Mouse (Mus musculus) spleen, postnatal 4 days (tissue): ENCODE results near the gene Map7d3.

Source experiments
- DNase-seq, 2 experiments: peaks; one replicate each; pipeline ENCODE4 v3.0.0; 2022; ENCODE audit warnings: low spot score in 2 of 2

Map7d3 gene

GRCm38 (mm10) chrX:56821765-56822603, at the start of gene Map7d3:
Gene Map7d3, minus strand, starts transcription at chrX:56822326.
- DNase-seq = no peak

- DNase-seq = no peak
Observed at GRCm38 (mm10) chrX:56869863-56870262, 47.7 kb upstream of the Map7d3 start, which contains the start of gene Adgrg4. Gene Adgrg4, plus strand, starts transcription at chrX:56870163.

GRCm38 (mm10) chrX:56841255-56841654, 19.1 kb upstream of the Map7d3 start:
- no peak for DNase-seq

- no peak for DNase-seq
Observed at GRCm38 (mm10) chrX:56839369-56839768, 17.2 kb upstream of the Map7d3 start.

GRCm38 (mm10) chrX:56835842-56836241, 13.7 kb upstream of the Map7d3 start:
- no peak for DNase-seq

GRCm38 (mm10) chrX:56827492-56827891, 5.4 kb upstream of the Map7d3 start:
- DNase-seq = no peak

GRCm38 (mm10) chrX:56791268-56791667, 30.9 kb downstream of the Map7d3 start:
- DNase-seq = peak; percentile 21 to 66

GRCm38 (mm10) chrX:56790591-56790990, 31.5 kb downstream of the Map7d3 start:
- DNase-seq = no peak

GRCm38 (mm10) chrX:56787486-56787885, 34.6 kb downstream of the Map7d3 start:
- no peak for DNase-seq

- no peak for DNase-seq
Observed at GRCm38 (mm10) chrX:56786281-56787061, 35.7 kb downstream of the Map7d3 start.

GRCm38 (mm10) chrX:56773329-56773728, 48.8 kb downstream of the Map7d3 start:
- DNase-seq = no peak

- DNase-seq = no peak
Observed at GRCm38 (mm10) chrX:56771751-56772150, 50.4 kb downstream of the Map7d3 start.

GRCm38 (mm10) chrX:56769838-56770237, 52.3 kb downstream of the Map7d3 start:
- DNase-seq = no peak

GRCm38 (mm10) chrX:56760257-56760760, 61.8 kb downstream of the Map7d3 start:
- no peak for DNase-seq

- DNase-seq = no peak
Observed at GRCm38 (mm10) chrX:56756352-56756751, 65.8 kb downstream of the Map7d3 start.

- DNase-seq = no peak
Observed at GRCm38 (mm10) chrX:56755646-56756045, 66.5 kb downstream of the Map7d3 start.

- no peak for DNase-seq
Observed at GRCm38 (mm10) chrX:56753317-56754289, 68.5 kb downstream of the Map7d3 start.

- DNase-seq = no peak
Observed at GRCm38 (mm10) chrX:56752144-56752543, 70.0 kb downstream of the Map7d3 start.

- no peak for DNase-seq
Observed at GRCm38 (mm10) chrX:56751536-56751935, 70.6 kb downstream of the Map7d3 start.
